Mouse (Mus musculus): ENCODE measurements around the gene Ppp5c. TPM values are rescaled to one million over a fixed set of nuclear protein-coding genes. Genes with fewer than 3 reads are reported as not detected.

Ppp5c gene
- polyA plus RNA-seq, 2 experiments from 2014 or later, result 49.6 to 63.3 TPM

DNA sequence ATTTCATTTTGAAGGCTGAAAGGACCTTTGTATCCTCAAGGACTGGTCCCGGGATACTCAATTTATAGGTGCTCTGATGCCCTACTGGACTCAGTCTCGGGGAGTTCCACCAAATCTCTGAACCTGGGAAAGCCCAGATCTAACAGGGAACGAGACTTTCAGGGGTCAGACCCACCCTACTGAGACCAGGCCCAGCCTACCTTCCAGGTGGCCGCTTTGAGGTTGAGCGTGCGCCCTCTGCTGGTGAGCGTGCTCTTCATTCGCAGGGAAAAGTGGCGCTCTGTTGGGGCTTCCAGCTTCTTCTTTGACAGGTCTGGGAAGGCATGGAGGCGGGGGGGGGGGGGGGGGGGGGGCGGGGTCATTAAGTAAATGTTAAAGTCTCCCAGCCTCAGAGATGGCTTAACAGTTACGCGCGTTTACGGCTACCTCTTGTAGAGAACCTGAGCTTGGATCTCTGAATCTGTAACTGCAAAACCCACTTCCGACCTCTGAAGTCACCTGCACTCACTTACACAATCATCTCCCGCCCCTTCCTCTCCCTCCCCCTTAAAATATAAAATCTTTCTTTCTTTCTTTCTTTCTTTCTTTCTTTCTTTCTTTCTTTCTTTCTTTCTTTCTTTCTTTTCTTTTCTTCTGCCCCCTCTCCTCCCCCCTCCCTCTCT is 23.3 kb upstream of the Ppp5c start:
- peak; percentile 67 for ATAC-seq

GRCm38 (mm10) chr7:17050491-17050890 is 22.8 kb upstream of the Ppp5c start:
- ATAC-seq, result no peak

GRCm38 (mm10) chr7:17048431-17049190 is 20.9 kb upstream of the Ppp5c start:
- no peak for ATAC-seq

GRCm38 (mm10) chr7:17047041-17047682 is 19.4 kb upstream of the Ppp5c start:
- no peak for ATAC-seq

GRCm38 (mm10) chr7:17045743-17046142 is 18.0 kb upstream of the Ppp5c start:
- ATAC-seq, result no peak

DNA sequence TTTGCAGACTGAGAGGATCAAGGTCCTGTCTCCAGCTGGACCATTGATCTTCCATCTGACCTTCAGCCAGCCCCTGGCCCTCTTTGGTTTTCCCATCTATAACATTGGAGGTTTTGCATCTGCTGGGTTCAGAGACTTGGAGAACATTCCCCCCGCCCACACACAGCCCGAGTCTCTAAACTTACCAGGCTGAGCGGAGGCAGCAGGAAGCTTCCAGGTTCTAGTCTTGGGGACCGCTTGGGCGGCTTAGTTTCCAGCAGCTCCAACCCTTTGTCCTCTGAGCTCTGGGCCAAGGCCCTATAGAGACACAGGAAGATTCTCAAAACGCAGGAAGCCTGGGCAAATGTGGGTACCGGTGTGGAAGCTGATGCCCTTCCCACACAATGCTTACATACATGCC is 11.6 kb upstream of the Ppp5c start:
- ATAC-seq, result no peak

- no peak for ATAC-seq
Observed at GRCm38 (mm10) chr7:17038018-17038695, 10.4 kb upstream of the Ppp5c start.

GRCm38 (mm10) chr7:17030239-17030638 is 2.5 kb upstream of the Ppp5c start:
- ATAC-seq, result no peak

- ATAC-seq, result no peak
Observed at GRCm38 (mm10) chr7:17028923-17029322, 1.2 kb upstream of the Ppp5c start.

- ATAC-seq, result peak; percentile 71
Observed at GRCm38 (mm10) chr7:17026710-17027587, 775 bp downstream of the Ppp5c start.

GRCm38 (mm10) chr7:17025896-17026622 is 1.7 kb downstream of the Ppp5c start:
- no peak for ATAC-seq

- no peak for ATAC-seq
Observed at GRCm38 (mm10) chr7:17025505-17025894, 2.2 kb downstream of the Ppp5c start.

DNA sequence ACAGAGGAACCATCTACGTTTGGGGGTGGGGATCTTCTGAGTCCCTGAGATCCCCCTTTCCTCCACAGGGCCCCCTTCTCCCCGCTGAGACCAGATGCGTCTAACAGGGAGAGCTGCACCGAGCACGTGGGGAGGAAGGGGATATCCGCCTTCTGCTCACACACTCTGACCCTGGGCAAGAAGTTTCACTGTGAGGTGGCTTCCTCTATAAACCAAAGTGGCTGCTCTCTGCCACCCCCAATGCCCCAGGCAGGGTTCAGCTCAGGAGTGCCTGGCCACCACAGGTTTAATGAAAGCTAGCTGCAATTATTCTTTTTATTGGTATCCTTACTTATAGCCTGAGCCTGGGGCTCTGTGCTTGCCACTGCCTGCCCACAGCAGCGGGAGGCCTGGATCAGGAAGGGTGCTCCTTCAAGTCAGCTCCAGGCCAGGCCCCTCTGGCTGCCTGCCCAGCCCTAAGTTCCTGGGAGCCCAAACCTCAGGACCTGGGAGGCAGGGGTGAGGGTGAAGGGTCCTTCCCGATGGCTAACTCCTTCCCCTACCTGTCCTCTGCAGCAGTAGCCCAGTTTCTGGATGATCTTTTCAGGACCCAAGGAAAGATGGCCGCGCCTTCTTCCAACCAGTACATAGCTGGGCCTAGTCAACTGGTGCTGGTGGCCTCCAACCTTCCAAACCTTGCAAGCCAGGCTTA is 2.8 kb downstream of the Ppp5c start:
- peak; percentile 67 for ATAC-seq

- no peak for ATAC-seq
Observed at GRCm38 (mm10) chr7:17024141-17024540, 3.6 kb downstream of the Ppp5c start.

- ATAC-seq, result no peak
Observed at GRCm38 (mm10) chr7:17023701-17024100, 4.0 kb downstream of the Ppp5c start.

DNA sequence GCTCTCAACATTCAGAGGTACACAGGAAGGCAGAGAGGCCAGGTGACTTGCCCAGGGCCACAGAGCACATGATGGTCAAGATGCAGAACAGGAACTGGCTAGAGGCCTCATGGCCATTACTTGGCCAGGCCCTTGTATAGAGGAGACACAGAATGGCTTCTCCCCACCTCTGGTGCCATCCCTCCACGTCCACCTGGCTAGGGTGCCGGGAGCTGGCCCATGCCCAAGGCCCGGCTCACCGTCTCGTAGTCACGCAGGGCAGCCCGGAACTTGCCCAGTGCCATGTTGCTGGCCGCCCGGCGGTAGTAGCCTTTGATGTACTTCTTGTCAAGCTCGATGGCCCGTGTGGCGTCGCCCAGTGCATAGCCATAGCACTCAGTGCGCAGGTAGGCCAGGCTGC is 5.5 kb downstream of the Ppp5c start:
- ATAC-seq, result no peak

DNA sequence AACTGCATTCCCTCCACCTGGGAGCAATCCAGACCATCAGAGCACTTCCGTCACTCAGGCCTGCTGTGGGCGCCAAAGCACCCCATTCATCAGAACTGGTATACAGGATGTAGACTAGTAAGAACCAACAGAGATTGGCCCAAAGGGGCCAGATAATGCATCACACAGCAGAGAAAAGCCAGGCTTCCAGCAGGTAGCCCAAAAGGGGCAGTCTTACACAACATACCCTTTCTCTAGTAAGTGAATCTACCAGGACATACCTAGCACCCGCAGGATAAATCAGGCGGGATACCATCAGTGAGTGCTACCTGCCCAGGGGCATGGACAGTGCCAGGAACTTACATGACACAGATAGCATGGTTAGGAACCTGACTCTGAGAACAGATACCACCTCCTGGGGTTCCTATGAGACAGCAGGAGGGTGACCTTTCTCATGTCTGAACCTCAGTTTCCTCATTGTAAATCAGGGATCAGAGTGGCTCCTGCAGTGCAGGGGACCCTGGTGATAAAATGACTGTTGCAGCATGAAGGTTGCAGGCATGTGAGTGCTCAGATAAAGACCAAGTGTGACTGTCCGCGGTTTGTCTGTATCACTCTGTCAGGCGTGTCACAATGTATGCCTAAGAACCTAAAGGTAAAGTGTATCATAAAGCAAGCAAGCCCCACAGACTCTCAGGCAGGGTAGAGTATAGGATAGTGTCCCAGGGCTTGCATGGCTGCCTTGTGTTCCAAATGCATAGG is 8.1 kb downstream of the Ppp5c start:
- ATAC-seq, result no peak

- no peak for ATAC-seq
Observed at GRCm38 (mm10) chr7:17017921-17018320, 9.8 kb downstream of the Ppp5c start.

DNA sequence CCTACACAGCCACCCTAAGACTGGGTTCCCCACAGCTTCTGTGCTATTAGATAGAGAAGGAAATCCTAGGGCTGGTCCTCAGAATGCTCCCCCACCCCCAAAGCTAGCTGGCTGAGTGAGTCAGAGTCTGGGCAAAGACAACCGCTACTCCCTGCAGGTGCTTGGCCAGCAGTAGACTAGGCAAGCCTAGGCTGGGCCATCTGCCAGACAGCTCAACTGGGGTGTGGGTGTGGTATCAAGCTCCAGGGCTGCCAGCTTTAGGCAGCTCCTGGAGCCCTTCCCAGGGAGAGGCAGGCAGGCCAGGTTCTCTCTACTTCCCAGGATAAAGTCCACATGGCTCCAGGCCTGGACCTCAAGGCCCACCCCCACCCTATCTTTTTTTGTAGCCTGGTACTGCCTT is 10.7 kb downstream of the Ppp5c start:
- no peak for ATAC-seq

DNA sequence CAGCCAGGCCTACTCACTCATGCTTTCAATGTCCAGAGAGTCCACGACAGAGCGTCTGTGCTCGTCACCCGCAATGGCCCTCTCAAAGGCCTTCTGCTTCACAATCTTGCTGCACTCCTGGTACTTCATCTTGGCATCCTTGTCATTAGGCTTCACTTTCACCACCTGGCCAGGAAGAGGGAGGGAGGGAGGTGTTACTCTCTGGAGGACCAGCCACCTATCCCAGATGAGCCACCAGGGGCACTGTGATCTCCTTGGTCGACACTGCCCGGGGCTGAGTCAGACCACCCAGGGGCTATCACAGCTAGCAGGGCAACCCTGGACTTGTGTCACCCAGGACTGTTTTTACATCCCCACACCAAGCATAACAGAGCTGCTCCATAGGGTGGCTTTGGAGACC is 12.3 kb downstream of the Ppp5c start:
- ATAC-seq, result no peak

Measured in activated CD4-positive, CD25-positive, alpha-beta regulatory T cell, adult 4 months (primary cell).